Mouse (Mus musculus): Measurements from ENCODE around the gene N4bp2.
A peak's percentile ranks its signal among the peaks of the same experiment; 100 is the strongest.
"Not testable (repeated sequence)": the region's sequence is repeated elsewhere in the genome, so short reads cannot be mapped to it uniquely, and the experiment has no call there.

Gene N4bp2

GRCm38 (mm10) chr5:65763916-65764785 is 830 bp downstream of the N4bp2 start:
- DNase-seq (ENCODE audit: low spot score in 2 of 2), result peak; percentile 77 to 84

- peak; percentile 89 to 92 for DNase-seq (ENCODE audit: low spot score in 2 of 2)
Measured at GRCm38 (mm10) chr5:65764786-65765634, 1.7 kb downstream of the N4bp2 start.

- no peak for DNase-seq (ENCODE audit: low spot score in 2 of 2)
Measured at GRCm38 (mm10) chr5:65765635-65765911, 2.3 kb downstream of the N4bp2 start.

GRCm38 (mm10) chr5:65768007-65768406 is 4.7 kb downstream of the N4bp2 start:
- DNase-seq (ENCODE audit: low spot score in 2 of 2), result no peak

GRCm38 (mm10) chr5:65770065-65770464 is 6.7 kb downstream of the N4bp2 start:
- no peak for DNase-seq (ENCODE audit: low spot score in 2 of 2)

- DNase-seq (ENCODE audit: low spot score in 2 of 2), result no peak
Measured at GRCm38 (mm10) chr5:65770493-65770892, 7.2 kb downstream of the N4bp2 start.

GRCm38 (mm10) chr5:65773957-65774356 is 10.6 kb downstream of the N4bp2 start:
- not testable (repeated sequence) for DNase-seq (ENCODE audit: low spot score in 2 of 2)

GRCm38 (mm10) chr5:65776166-65776565 is 12.8 kb downstream of the N4bp2 start:
- no peak for DNase-seq (ENCODE audit: low spot score in 2 of 2)

GRCm38 (mm10) chr5:65776907-65777306 is 13.6 kb downstream of the N4bp2 start:
- DNase-seq (ENCODE audit: low spot score in 2 of 2), result no peak

GRCm38 (mm10) chr5:65778986-65779385 is 15.7 kb downstream of the N4bp2 start:
- not testable (repeated sequence) for DNase-seq (ENCODE audit: low spot score in 2 of 2)

- DNase-seq (ENCODE audit: low spot score in 2 of 2), result no peak
Measured at GRCm38 (mm10) chr5:65779401-65780063, 16.2 kb downstream of the N4bp2 start.

- no peak for DNase-seq (ENCODE audit: low spot score in 2 of 2)
Measured at GRCm38 (mm10) chr5:65781147-65781715, 17.9 kb downstream of the N4bp2 start.

- DNase-seq (ENCODE audit: low spot score in 2 of 2), result no peak
Measured at GRCm38 (mm10) chr5:65781769-65782715, 18.7 kb downstream of the N4bp2 start.

- no peak for DNase-seq (ENCODE audit: low spot score in 2 of 2)
Measured at GRCm38 (mm10) chr5:65790604-65791225, 27.4 kb downstream of the N4bp2 start.

GRCm38 (mm10) chr5:65794202-65794601 is 30.9 kb downstream of the N4bp2 start:
- no peak for DNase-seq (ENCODE audit: low spot score in 2 of 2)

- DNase-seq (ENCODE audit: low spot score in 2 of 2), result no peak
Measured at GRCm38 (mm10) chr5:65794702-65795101, 31.4 kb downstream of the N4bp2 start.

- no peak for DNase-seq (ENCODE audit: low spot score in 2 of 2)
Measured at GRCm38 (mm10) chr5:65795293-65795993, 32.1 kb downstream of the N4bp2 start.

GRCm38 (mm10) chr5:65795994-65796298 is 32.6 kb downstream of the N4bp2 start:
- DNase-seq (ENCODE audit: low spot score in 2 of 2), result no peak

- DNase-seq (ENCODE audit: low spot score in 2 of 2), result peak in 1 of 2 experiments; percentile 21
Measured at GRCm38 (mm10) chr5:65823601-65824133, 60.3 kb downstream of the N4bp2 start.

GRCm38 (mm10) chr5:65826476-65826875 is 63.2 kb downstream of the N4bp2 start:
- DNase-seq (ENCODE audit: low spot score in 2 of 2), result no peak

Measured in heart, adult 9 months (tissue).